Mouse (Mus musculus) liver, adult 2 months (tissue): ENCODE measurements at regions not wholly inside any gene's neighbourhood (a gene's known extent, or its start where the extent isn't known, plus 50 kb on each side); places are given as distances from the start of the nearest gene placed in this dataset.

Experiments
- CTCF ChIP-seq: fragments of 200-500 bp; IDR thresholded peaks from 2 replicates; pipeline ENCODE4 v1.5.1; 2011; ENCODE audit warnings: low read depth, low read length, control low read depth
- POLR2A ChIP-seq: fragments of 200-500 bp; IDR thresholded peaks from 2 replicates; pipeline ENCODE4 v1.6.1; 2011; ENCODE audit warnings: low read length, control low read depth; ENCODE audit not compliant: insufficient read depth; ENCODE audit errors: extremely low read depth

DNA sequence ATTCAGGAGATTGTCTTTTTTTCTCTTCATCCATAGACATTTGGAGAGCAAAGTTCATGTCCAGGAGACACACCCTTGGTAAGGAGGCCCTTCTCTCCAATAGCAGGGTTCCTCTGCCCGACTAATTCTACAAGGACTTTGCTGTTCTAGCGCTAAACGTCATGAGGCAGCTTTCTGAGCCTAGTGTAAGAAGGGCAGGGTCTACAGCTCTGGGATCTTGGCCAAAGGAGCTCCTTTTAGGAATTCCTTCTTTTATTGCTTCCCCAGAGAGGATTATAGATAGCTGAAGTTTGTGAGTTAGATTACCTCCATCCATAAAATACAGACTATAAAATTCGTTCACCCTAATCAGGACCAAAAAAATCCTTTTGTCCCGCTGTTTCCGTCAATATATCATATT is 378.5 kb upstream of the Smim15 start:
- TF ChIP-seq POLR2A (no peak), CTCF (no peak)
